Mouse (Mus musculus): Measurements from ENCODE around the gene Gm20517.

Gene Gm20517

GRCm38 (mm10) chr17:47610849-47611660 lies at the start of gene Gm20517, which contains the start of the genes Bysl and Med20:
Gene Gm20517, plus strand, starts transcription at chr17:47611589.
Gene Bysl, minus strand, starts transcription at chr17:47611492.
Gene Med20, plus strand, starts transcription at chr17:47611582.
- peak; percentile 90 for DNase-seq (ENCODE audit: low spot score)

- no peak for DNase-seq (ENCODE audit: low spot score)
Observed at GRCm38 (mm10) chr17:47562875-47563274, 48.5 kb upstream of the Gm20517 start.

- no peak for DNase-seq (ENCODE audit: low spot score)
Observed at GRCm38 (mm10) chr17:47564612-47565011, 46.8 kb upstream of the Gm20517 start.

- no peak for DNase-seq (ENCODE audit: low spot score)
Observed at GRCm38 (mm10) chr17:47566133-47566532, 45.3 kb upstream of the Gm20517 start.

GRCm38 (mm10) chr17:47567271-47567670 lies 44.1 kb upstream of the Gm20517 start:
- no peak for DNase-seq (ENCODE audit: low spot score)

GRCm38 (mm10) chr17:47568389-47568788 lies 43.0 kb upstream of the Gm20517 start:
- no peak for DNase-seq (ENCODE audit: low spot score)

- no peak for DNase-seq (ENCODE audit: low spot score)
Observed at GRCm38 (mm10) chr17:47568951-47569527, 42.4 kb upstream of the Gm20517 start.

GRCm38 (mm10) chr17:47571621-47572020 lies 39.8 kb upstream of the Gm20517 start:
- no peak for DNase-seq (ENCODE audit: low spot score)

- no peak for DNase-seq (ENCODE audit: low spot score)
Observed at GRCm38 (mm10) chr17:47572436-47572835, 39.0 kb upstream of the Gm20517 start.

GRCm38 (mm10) chr17:47574028-47574427 lies 37.4 kb upstream of the Gm20517 start:
- no peak for DNase-seq (ENCODE audit: low spot score)

GRCm38 (mm10) chr17:47574830-47575229 lies 36.6 kb upstream of the Gm20517 start:
- no peak for DNase-seq (ENCODE audit: low spot score)

GRCm38 (mm10) chr17:47578655-47579054 lies 32.7 kb upstream of the Gm20517 start:
- no peak for DNase-seq (ENCODE audit: low spot score)

- no peak for DNase-seq (ENCODE audit: low spot score)
Observed at GRCm38 (mm10) chr17:47580962-47581361, 30.4 kb upstream of the Gm20517 start.

- no peak for DNase-seq (ENCODE audit: low spot score)
Observed at GRCm38 (mm10) chr17:47588517-47588916, 22.9 kb upstream of the Gm20517 start.

- DNase-seq (ENCODE audit: low spot score) = no peak
Observed at GRCm38 (mm10) chr17:47591073-47591472, 20.3 kb upstream of the Gm20517 start.

- DNase-seq (ENCODE audit: low spot score) = peak; percentile 85
Observed at GRCm38 (mm10) chr17:47593215-47593853, 18.1 kb upstream of the Gm20517 start.

GRCm38 (mm10) chr17:47593854-47594182 lies 17.6 kb upstream of the Gm20517 start:
- DNase-seq (ENCODE audit: low spot score) = no peak

GRCm38 (mm10) chr17:47594183-47594968 lies 17.0 kb upstream of the Gm20517 start:
- no peak for DNase-seq (ENCODE audit: low spot score)

- DNase-seq (ENCODE audit: low spot score) = no peak
Observed at GRCm38 (mm10) chr17:47594969-47595247, 16.5 kb upstream of the Gm20517 start.

- DNase-seq (ENCODE audit: low spot score) = no peak
Observed at GRCm38 (mm10) chr17:47595248-47596161, 15.9 kb upstream of the Gm20517 start.

- no peak for DNase-seq (ENCODE audit: low spot score)
Observed at GRCm38 (mm10) chr17:47596162-47596838, 15.1 kb upstream of the Gm20517 start.

Measured in ovary, adult 18-20 months (tissue).